Mouse (Mus musculus) retina, embryonic 14.5 days (tissue): ENCODE measurements around the gene Hdc.

Experiments
- DNase-seq: peaks from one replicate; pipeline ENCODE4 v3.0.0-alpha.2; 2015; ENCODE audit warnings: low spot score

Hdc gene

DNA sequence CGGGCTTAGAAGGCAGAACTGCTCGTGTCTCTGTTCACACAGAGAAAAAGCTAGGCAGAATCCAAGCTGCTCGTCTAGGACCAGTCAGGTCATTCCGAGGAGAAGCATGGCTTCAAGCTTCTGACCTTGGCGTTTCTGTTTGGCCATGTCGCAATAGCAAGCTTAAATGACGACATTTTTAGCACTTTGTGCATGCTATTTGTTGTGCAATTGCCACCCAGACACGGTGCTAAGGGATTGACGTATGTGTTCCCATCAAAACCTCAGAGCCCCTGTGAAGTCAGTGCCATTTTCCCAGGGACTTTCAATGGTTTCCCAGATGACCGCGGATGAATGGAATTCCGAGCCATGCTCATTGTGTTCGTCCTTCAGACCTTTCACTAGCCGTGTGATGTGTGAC is 18.6 kb downstream of the Hdc start:
- no peak for DNase-seq

DNA sequence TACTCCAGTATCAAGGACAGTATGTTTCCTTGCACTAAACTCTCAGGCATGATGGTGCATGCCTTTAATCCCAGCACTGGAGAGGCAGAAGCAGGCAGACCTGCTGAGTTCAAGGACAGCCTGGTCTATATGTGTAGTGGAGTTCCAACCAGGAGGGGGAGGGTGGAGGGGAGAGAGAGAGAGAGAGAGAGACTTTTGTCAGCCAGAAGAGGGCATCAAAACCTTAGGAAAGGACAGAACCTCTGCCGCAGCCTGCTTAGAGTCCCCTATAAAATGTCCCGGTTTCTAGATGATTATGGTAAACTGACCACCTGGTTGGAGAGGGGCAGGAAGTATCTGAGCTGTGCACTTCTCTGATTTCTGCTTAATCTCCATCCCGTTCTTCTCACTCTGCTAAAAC is 20.1 kb downstream of the Hdc start:
- DNase-seq, result peak; percentile 43

DNA sequence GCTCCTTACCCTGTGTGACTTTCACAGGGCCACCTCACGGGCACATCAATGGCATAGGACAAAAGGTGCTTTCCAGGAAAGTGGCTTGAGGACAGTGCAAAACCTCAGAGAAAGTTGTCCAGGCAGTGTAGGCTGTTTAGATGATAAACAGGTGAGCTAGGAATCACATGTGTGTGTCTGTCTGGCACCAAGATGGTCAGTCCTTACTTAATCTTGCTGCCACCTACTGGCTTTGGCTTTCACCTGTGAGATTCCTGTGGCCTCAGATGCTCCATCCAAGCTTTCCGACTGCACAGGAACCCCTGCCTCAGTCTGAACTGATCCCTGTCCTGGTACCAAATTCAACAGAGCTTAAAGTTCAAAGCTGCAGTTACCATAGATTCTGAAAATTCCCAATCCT is 20.7 kb downstream of the Hdc start:
- DNase-seq, result no peak

DNA sequence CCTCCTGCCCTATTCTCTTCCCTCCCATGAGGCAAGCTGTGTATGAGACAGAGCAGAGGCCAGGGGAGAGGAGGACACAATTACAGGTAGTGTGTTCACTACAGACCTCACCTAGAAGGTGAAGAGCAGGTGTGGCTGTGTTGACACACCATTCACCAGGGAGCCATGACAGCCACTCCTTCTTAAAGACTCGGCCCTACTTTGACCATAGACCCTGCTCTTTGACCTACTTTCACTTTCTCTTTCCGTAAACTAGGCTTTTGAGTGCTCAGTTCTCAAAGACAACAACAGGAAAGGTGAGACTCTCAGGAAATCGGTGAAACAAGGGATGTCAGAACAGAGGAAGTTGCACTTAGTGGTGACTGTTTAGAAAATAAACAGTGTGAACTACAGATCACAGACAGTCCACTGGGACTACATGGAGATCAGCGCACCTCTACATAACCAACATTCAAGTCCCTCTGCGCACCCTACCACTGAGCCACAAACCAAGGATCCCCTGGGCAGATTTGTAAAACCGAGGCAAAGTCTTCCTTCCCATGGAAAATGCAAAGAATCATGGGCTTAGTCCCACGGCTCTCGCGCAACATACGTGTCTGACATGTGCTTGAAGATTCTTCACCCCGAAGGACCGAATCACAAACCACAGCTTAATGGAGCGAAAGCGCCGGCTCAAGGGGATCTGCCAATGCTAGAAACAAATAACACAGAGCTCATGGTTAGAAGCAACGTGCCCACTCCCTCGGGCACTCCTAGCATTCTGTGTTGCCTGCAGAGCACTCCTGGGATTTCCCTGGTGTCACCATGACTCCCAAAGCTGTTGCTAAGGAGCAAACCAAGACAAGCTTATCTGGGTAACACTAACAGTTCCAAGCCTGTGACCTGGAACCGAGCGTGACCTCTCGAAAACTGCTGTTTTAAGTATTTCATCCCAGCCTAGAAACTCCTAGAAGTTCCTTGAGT is 21.5 kb downstream of the Hdc start:
- DNase-seq, result no peak

DNA sequence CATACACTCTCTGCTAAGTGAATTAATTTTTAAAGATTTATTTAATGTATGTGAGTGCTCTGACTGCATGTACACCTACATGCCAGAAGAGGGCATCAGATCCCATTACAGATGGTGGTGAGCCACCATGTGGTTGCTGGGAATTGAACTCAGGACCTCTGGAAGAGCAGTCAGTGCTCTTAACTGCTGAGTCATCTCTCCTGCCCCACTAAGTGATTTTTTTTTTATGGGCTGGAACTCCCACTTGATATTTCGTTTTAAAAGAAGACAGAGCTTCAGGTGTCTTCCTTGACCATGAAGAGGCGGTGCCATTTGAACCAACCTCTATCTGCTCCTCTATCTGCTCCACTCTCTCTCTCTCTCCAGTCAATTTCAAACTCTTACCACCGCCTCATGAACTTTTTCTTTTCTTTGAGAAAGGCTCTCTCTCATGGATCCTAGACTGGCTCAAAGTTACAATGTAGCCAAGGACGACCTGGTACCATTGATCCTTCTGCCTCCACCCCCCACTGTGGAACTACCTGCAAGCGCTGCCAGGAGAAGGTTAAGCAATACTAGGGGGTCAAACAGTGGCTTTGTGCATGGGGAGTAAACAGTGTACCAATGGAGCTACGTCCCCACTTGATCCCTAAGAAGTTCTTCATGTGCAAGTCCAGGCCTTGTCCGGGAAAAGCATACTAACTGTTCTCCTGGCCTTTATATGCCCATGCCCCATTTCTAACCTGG is 22.6 kb downstream of the Hdc start:
- no peak for DNase-seq

DNA sequence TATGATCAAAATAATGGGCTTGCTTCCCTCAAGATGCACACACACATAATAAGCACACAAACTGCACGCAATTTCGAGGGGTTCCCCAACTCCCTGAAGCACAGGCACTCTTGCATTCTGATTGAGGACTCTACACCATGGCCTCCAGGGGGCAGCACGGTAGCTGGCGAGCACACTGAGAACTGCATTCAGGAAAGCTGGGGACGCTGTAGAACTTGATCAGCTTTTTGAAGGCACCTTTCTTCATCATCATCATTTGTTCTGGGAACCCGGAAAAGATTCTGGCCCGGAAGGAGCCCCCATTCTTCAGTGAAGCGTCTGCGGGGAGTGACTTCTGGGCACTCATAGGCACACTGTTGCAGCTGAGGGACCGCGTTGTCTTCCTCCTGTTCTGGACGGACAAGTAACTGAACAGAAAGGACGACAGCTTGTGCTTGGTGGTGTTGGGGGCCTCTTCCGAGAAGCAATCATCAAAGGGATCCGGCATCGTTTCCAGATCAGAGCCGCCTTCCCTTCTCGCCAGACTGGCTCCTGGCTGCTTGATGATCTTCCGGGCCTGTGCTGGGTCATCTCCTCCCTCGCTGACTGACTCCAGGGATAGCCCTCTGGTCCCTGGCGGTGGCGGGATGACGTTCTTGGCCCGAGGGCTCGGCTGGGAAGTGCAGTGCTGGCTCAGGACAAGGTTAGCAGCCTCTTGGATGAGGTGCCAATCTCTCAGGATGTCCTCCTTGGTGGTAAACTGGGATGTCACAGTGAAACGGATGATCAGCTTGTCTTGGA is 25.1 kb downstream of the Hdc start:
- DNase-seq, result peak; percentile 82

DNA sequence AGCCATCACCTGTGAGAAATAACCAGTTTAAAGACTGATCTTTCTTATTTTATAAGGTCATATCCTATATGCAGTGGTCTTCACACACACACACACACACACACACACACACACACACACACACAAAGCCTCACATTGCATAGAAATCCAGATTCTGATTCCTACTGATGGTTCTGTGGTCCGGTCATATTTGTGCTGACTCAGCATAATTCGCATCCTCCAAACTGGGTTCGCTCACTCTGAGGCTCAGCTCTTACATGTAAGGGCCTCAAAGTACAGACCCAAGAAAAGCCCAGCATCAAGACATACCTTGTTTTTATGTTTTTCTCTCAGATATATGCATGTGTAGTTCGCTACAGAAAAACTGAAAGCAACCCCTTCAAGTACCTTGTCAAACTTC is 27.8 kb downstream of the Hdc start:
- no peak for DNase-seq

DNA sequence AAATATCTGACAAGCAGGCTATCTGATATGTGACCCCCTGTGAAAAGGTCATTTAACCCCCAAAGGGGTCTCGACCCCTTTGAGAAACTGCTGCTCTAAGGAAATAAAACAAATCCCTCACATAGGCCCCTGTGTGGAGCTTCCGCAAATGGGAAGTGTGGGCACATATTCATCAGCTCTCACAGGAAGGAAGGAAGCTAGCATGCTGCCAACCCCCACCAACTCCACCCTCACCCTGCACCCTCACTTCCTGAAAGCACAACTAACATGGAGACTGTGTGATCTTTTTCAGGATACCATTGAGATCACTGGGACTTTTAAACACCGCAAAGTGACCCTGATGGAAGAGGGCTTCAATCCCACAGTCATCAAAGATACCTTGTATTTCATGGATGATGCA is 31.6 kb downstream of the Hdc start:
- no peak for DNase-seq

DNA sequence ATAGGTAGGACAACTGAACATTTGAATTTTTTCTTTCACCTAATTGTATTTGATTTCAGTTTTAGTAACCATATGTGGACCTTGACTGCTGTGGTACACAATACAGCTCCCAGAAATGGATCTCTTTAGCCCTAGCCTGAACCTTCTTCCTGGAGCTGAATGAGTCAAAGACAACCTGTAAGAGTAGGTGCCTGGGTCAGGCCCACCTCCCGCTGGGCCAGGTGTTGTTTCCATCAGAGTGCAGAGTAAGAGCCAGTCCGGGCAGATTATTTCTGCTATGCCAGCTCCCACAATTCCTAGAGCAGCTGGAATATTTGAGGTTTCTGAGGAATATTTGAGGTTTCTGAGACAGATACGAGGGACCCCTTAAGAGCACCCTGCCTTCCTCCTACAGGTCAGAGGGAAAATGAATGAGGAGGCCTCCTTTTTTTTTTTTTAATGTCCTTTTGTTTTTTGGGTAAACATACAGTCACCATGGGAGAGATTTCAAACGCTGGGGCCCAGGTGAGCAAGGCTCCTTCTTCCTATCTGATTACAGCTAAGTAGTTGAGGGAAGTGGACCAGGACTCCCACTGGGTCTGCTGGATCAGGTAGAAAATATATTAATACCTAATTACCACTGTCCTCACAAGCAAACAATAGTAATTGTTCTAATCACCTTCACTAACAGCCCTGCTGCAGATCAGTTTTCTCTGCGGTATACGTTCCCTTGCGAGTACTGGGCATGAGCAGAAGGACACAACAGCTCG is 34.3 kb downstream of the Hdc start:
- no peak for DNase-seq

DNA sequence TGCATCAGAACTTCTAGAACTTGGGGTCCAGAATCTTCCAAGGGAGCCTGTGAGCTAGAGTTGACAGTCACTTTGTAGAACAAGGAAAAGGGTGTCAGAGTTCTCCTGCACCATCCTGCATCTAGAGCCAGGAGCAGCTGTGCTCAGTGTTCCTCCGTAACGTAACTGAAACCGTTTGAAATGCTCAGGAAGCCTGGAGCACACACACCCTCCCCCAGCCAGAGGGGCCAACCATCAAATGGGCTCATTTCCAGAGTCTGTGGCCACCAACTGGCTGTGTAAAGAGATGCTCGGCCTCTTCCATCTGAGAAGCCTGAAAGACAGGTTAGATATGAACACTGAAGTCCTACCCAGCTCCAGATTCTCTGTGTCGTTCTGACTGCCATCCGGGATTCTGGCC is 35.1 kb downstream of the Hdc start:
- no peak for DNase-seq

DNA sequence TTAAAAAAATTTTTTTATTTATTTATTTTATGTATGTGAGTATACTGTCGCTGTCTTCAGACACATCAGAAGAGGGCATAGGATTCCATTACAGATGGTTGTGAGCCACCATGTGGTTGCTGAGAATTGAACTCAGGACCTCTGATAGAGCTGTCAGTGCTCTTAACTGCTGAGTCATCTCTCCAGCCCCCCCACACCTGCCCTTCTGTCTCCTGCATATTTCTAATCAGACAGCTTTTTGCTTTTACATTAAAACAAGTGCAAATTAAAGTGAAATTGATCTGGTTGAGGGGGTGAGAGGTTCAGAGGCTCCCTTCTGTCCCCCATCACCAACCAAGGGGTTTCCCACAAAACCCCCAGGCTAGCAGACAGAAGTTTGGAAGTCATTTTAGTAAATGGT is 39.8 kb downstream of the Hdc start:
- DNase-seq, result no peak

DNA sequence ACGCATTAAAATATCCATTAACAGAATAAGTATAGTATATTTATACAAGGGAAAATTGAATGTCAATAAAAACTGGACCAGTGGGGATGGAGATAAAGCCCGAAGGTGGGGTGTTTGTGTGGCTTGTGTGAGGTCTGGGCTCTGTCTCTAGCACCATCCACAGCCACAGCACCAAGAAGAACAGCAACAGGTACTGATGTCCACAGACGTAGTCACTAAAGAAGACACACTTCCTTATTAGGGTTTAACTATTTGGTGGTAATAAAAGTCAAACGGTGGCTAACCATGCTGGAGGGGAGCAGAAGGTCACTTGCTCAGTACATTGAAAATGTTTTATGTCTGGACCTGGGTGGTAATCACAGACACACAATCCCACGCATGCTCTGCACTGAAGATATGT is 41.7 kb downstream of the Hdc start:
- no peak for DNase-seq

DNA sequence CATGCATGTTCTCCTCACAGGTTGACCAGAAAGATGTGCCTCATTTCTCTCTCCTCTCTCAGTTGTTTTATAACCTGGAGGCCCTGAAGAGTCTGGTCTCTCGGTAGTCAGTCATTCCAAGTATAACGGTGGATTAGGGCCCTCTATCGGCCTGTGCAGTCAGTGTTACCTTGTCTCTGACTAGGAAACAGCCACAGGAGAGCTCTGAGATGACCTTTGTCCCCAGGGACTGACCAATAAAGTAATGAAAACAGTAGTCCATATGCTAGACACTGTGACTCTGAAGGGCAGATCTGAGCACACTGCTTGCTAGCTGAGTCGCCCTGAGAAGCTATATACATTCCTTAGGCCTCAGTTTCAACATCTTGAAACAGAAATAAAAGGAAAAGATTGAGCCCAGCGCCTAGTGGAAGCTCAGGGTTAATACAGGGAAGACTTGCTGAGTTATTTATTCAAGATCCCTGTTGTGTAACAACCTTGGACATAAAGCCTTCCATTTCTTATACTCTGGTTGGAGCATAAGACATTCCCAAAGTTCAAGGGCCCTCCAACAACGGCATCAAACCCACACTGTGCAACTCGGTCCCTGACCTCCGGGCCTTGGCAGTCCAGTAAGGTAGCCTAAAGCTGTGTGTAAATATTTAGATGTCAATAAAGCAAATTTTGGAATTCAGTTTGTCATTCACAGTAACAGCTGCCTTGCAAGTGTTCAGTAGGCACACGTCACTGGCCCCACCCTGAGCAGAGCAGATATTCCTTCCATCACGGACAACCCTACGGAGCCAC is 43.5 kb downstream of the Hdc start:
- DNase-seq, result no peak

DNA sequence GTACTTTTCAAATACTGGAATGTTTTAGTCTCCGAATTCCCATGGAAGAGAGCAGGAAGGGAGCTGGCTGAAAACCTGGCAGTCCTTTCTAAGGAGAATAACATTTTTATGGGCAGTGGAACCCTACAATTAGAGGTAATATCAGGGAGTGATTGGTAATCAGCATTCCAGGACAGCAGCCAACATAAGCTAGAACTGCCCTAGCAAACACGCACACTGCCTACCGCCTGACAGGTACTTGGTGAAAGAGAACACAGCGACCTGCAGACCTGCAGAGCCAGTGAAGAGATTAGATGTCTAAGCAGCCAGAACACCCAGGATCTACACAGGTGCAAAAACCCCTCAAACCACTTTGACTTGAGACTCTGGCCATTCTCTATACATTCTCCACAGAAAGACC is 46.4 kb downstream of the Hdc start:
- DNase-seq, result no peak

DNA sequence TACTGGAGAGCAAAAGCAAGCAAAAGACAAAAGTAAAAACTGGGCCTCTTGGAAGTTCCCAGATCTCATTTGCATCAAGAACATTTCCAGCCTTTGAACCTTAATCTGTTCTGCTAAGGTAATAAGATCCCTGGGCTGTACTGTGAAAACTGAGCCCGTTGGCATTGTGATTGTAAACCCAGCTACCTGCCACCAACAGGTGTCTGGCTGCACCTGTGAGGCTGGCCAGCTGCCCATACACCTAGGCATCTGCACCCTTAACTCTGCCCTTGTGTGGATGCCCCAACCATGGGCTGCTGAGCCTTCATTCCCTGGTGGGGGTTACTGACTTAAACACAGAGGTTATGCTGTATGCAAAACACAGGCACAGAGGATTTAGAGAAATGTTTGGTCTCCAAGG is 46.9 kb downstream of the Hdc start:
- no peak for DNase-seq

DNA sequence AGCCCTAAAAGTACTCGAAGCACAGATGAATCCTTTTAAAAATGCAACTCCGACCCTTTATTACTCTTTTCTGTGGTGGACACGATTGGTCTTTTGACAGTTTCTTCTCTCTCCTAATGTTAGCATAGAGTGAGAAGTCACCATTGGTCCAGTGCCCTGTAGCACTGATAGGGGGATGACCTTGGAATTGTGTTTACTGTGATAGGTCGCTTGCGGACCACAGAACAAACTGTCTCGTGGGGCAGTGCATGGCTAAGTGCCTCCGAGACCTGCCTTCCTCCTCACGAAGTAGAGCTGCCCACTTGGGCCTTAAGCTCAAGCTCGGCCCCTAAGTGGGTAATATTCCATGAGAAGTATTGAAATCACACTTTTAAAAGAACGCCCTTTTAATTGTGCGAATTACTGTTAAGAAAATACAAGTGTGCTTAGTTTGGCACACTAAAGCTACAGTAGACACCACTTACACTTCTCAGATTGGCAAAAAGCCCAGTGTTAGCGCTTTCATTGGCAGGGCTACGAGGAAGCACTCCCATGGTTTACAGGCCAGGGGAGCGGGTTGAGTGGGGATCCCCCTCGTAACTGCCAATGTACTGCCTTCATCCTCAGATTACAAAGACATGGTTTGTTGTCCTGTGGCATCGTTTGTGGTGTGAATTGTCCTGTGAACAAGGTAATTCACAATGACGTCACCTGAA is 55.5 kb downstream of the Hdc start:
- no peak for DNase-seq

DNA sequence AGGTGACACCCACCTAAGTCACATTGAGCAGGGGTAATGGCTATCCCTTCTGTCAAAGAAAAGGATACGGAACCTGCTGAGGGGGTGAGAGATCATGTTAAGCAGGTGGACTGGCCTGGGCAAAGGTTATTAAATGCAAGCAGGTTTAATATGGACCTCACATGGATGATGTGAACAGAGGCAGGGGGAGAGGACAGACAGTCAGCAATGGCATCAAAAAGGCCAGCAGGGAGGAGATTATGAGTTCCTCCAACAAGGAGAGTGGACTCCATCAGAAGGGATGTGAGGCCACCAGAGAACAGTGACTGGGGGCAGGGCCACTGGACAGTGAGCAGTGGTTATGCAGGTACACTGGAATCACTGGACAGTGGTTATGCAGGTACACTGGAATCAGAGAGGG is 59.0 kb downstream of the Hdc start:
- DNase-seq, result no peak

DNA sequence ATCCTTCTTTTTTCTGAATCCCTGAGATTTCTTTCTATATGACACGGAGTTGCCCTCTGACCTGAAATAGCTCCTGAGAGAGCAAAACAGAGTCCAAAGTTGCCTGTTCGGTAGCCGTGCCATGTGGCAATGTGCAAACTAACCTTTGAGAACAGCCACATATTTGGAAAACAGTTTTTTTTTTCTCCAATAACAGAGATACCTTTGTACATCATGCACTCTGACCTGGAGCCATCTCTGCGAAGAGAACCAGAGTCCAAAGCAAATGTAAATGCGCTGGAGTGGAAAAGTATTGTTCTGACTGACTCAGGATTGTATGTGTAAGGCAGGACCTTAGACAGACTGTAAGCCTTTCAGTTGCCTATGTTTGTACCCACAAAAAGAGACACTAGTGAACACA is 63.6 kb downstream of the Hdc start:
- DNase-seq, result no peak

DNA sequence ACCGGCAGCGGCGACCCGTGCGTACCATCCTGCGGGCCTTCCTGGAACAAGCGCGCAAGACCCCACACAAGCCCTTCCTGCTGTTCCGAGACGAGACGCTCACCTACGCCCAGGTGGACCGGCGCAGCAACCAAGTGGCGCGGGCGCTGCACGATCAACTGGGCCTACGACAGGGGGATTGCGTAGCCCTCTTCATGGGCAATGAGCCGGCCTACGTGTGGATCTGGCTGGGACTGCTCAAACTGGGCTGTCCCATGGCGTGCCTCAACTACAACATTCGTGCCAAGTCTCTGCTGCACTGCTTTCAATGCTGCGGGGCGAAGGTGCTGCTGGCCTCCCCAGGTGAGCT is 65.8 kb downstream of the Hdc start:
- no peak for DNase-seq
